9 mouse cellular contexts compared by ENCODE assay signal in genomic region chr11:79527015-79527738, GRCm38 (mm10). TPM values are rescaled to one million over a fixed set of nuclear protein-coding genes. Genes with fewer than 3 reads are reported as not detected.
DNase-seq lines count a peak whose midpoint lies in the region; TF ChIP-seq lines count a peak whose summit lies in the region.
"Had no signal": no experiment of that assay in that cellular context is flagged by ENCODE, and none has a peak within 500 bp of the region (broad histone marks: within the 10 kb centered on the region; RNA-seq: fewer than 3 reads in every experiment).

No protein-coding gene starts in this region.

- H3K36me3 ChIP-seq in thymus, adult 2 months (ENCODE audit: control insufficient read depth, insufficient read depth, low read length): no peaks in the 10 kb centered on the region

- H3K27me3 ChIP-seq in thymus, adult 2 months (ENCODE audit: control insufficient read depth, insufficient read depth, low read length): no peaks in the 10 kb centered on the region

- WGBS in thymus, adult 2 months: 24% methylated on average over 15 of the region's 15 CpGs

- no peak overlapping the region for H3K4me3 ChIP-seq in thymus, adult 2 months (ENCODE audit: control insufficient read depth, insufficient read depth, low read length)

- no peak for TF ChIP-seq CTCF in thymus, adult 2 months (IDR thresholded peaks at IDR 0.05; ENCODE audit: borderline replicate concordance, control insufficient read depth, extremely low read depth, insufficient read depth, low read length, poor library complexity)

- peaks cover 30% of the 10 kb centered on the region for H3K4me1 ChIP-seq in thymus, adult 2 months (replicated peaks; ENCODE audit: control insufficient read depth, insufficient read depth, low read length)

- H3K27ac ChIP-seq in thymus, adult 2 months (ENCODE audit: control insufficient read depth, insufficient read depth, low read length): peak overlapping the region; percentile 77

- DNase-seq in adrenal gland, adult 2 months: peak; percentile 38
- no peak for DNase-seq in adrenal gland, postnatal 25 days
- DNase-seq in thymus, adult 2 months: no peak
- no peak for DNase-seq in thymus, postnatal 36 days
- DNase-seq in kidney, postnatal 10 days: peak; percentile 41
- DNase-seq in spleen, postnatal 4 days (ENCODE audit: low spot score in 2 of 2): peak; percentile 30 to 69
- DNase-seq in frontal cortex, postnatal 10 days (ENCODE audit: low spot score in 2 of 2): no peak
- no peak for DNase-seq in layer of hippocampus, postnatal 36 days

- TF ChIP-seq POLR2A in thymus, adult 2 months (IDR thresholded peaks at IDR 0.05; ENCODE audit: control insufficient read depth, extremely low read depth, insufficient read depth, low read length, poor library complexity): no peak

RNA-seq across cellular contexts. Expression of gene Evi2, which starts 3.2 kb away (rescaled TPM):
- under 1 TPM; 0.17 to 0.24 TPM for total RNA-seq in adrenal gland, adult 2 months (2021)
- polyA plus RNA-seq in adrenal gland, adult 2 months (2012; rRNA removed): 0.12 and 0.32 TPM in 2 replicates
- not detected in 2 replicates for total RNA-seq in adrenal gland, postnatal 25 days (2021)
- 3.5 and 3.6 TPM in 2 replicates for polyA plus RNA-seq in thymus, adult 2 months (2012; rRNA removed)
- total RNA-seq in layer of hippocampus, postnatal 36 days (2021): under 1 TPM in 1 of 2 experiments, not detected in 1; 0.23 TPM
- total RNA-seq: left cerebral cortex, postnatal 25 days had no signal

RNA-seq across cellular contexts. Expression of gene Evi2a, which starts 3.2 kb away (rescaled TPM):
- 1 to 10 TPM; 1.7 to 4.1 TPM for total RNA-seq in adrenal gland, adult 2 months (2021)
- polyA plus RNA-seq in adrenal gland, adult 2 months (2012; rRNA removed): 2.4 and 2.7 TPM in 2 replicates
- total RNA-seq in adrenal gland, postnatal 25 days (2021): 0.62 and 1.3 TPM in 2 replicates
- 12.8 and 16.9 TPM in 2 replicates for polyA plus RNA-seq in thymus, adult 2 months (2012; rRNA removed)
- 10 to 100 TPM; 21.6 to 22.8 TPM for total RNA-seq in layer of hippocampus, postnatal 36 days (2021)

RNA-seq across cellular contexts. Expression of gene Evi2b, which starts 3.6 kb away (rescaled TPM):
- 1 to 10 TPM in 1 of 2 experiments, under 1 TPM in 1; 0.84 to 2.1 TPM for total RNA-seq in adrenal gland, adult 2 months (2021)
- 1.7 and 2.2 TPM in 2 replicates for polyA plus RNA-seq in adrenal gland, adult 2 months (2012; rRNA removed)
- total RNA-seq in adrenal gland, postnatal 25 days (2021): 1.0 and 1.5 TPM in 2 replicates
- 77.3 and 95.6 TPM in 2 replicates for polyA plus RNA-seq in thymus, adult 2 months (2012; rRNA removed)
- under 1 TPM; 0.42 to 0.61 TPM for total RNA-seq in layer of hippocampus, postnatal 36 days (2021)

RNA-seq across cellular contexts. Expression of gene Omg, which starts 23.3 kb away (rescaled TPM):
- 10 to 100 TPM in 1 of 2 experiments, 1 to 10 TPM in 1; 8.2 to 10.6 TPM for total RNA-seq in adrenal gland, adult 2 months (2021)
- 0.38 and 0.59 TPM in 2 replicates for polyA plus RNA-seq in adrenal gland, adult 2 months (2012; rRNA removed)
- total RNA-seq in adrenal gland, postnatal 25 days (2021): 6.2 and 6.7 TPM in 2 replicates
- 0.05 and 0.23 TPM in 2 replicates for polyA plus RNA-seq in thymus, adult 2 months (2012; rRNA removed)
- total RNA-seq in layer of hippocampus, postnatal 36 days (2021): 10 to 100 TPM; 80.9 to 92.7 TPM

Comparison
In these comparisons a context has a peak if more than half of its experiments do, and no peak if none do; other contexts are left out.
1. DNase-seq: peak in adrenal gland, adult 2 months (single experiment), kidney, postnatal 10 days (single experiment) and spleen, postnatal 4 days (2 of 2); none in adrenal gland, postnatal 25 days (single experiment), thymus, adult 2 months (single experiment), thymus, postnatal 36 days (0 of 2), frontal cortex, postnatal 10 days (0 of 2) and layer of hippocampus, postnatal 36 days (0 of 2).